34 mouse cellular contexts compared by ENCODE assay signal in the genomic region with DNA sequence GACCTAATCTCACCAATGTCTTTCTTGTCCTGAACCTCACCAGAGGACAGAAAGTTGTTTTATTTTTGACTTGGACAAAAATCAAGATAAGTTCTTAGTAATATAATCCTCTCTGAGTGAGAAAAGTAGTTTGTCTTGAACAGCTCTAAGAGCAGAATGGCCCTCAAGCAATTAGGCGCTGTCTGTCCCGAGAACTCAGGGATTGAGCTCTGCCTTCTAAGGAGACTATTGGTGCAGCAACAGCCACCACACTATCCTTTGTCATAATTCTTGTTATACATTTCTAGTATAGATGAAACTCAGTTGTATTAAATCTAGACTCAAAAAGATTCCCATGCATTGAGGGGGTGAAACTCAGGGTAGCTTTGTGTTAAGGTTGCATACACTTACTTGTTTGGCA.
"Had no signal": no experiment of that assay in that cellular context is flagged by ENCODE, and none has a peak within 500 bp of the region (broad histone marks: within the 10 kb centered on the region; RNA-seq: fewer than 3 reads in every experiment).

No protein-coding gene starts in this region.

- H3K27me3 ChIP-seq: heart, embryonic 12.5 days; heart, embryonic 13.5 days; heart, embryonic 15.5 days; hindbrain, embryonic 12.5 days; hindbrain, embryonic 13.5 days; hindbrain, embryonic 15.5 days; intestine, embryonic 15.5 days; kidney, embryonic 15.5 days had no signal

- H3K27ac ChIP-seq: heart, embryonic 10.5 days; heart, embryonic 13.5 days; heart, embryonic 15.5 days; hindbrain, embryonic 10.5 days; hindbrain, embryonic 12.5 days; hindbrain, embryonic 13.5 days; hindbrain, embryonic 14.5 days; hindbrain, embryonic 15.5 days; hindbrain, postnatal 0 days; intestine, embryonic 15.5 days; kidney, embryonic 15.5 days; kidney, postnatal 0 days; layer of hippocampus, adult 2 months had no signal

- H3K4me2 ChIP-seq: heart, embryonic 11.5 days; heart, embryonic 12.5 days; heart, embryonic 13.5 days; heart, embryonic 15.5 days; hindbrain, embryonic 12.5 days; hindbrain, embryonic 13.5 days; hindbrain, embryonic 14.5 days; hindbrain, embryonic 15.5 days; intestine, embryonic 15.5 days; kidney, embryonic 15.5 days had no signal

- H3K9ac ChIP-seq: heart, embryonic 12.5 days; heart, embryonic 13.5 days; heart, embryonic 15.5 days; hindbrain, embryonic 12.5 days; hindbrain, embryonic 13.5 days; hindbrain, embryonic 14.5 days; hindbrain, embryonic 15.5 days; intestine, embryonic 15.5 days; kidney, embryonic 15.5 days had no signal

- DNase-seq: heart, postnatal 10 days; heart, postnatal 36 days; heart, postnatal 4 days; kidney, adult 11 months; kidney, adult 18-20 months; kidney, adult 2 months; kidney, adult 8-10 months; kidney, adult 9 months; kidney, postnatal 10 days; kidney, postnatal 14 days; kidney, postnatal 25 days; kidney, postnatal 36 days; kidney, postnatal 4 days; layer of hippocampus, adult 9-11 months; layer of hippocampus, postnatal 36 days had no signal

- ATAC-seq: hindbrain, embryonic 16.5 days; hindbrain, postnatal 0 days; inflammation-experienced regulatory T-cells, adult 6 months; intestine, embryonic 15.5 days; intestine, embryonic 16.5 days; intestine, postnatal 0 days had no signal

- H3K4me3 ChIP-seq: heart, embryonic 10.5 days; heart, embryonic 12.5 days; heart, embryonic 13.5 days; heart, embryonic 15.5 days; hindbrain, embryonic 10.5 days; hindbrain, embryonic 12.5 days; hindbrain, embryonic 13.5 days; hindbrain, embryonic 15.5 days; intestine, embryonic 15.5 days; kidney, embryonic 15.5 days; layer of hippocampus, adult 2 months had no signal

- H3K9me3 ChIP-seq: heart, embryonic 10.5 days; heart, embryonic 12.5 days; heart, embryonic 13.5 days; heart, embryonic 15.5 days; hindbrain, embryonic 10.5 days; hindbrain, embryonic 12.5 days; hindbrain, embryonic 13.5 days; hindbrain, embryonic 15.5 days; intestine, embryonic 15.5 days; kidney, embryonic 15.5 days had no signal

- H3K4me1 ChIP-seq: heart, embryonic 10.5 days; heart, embryonic 12.5 days; heart, embryonic 13.5 days; heart, embryonic 15.5 days; hindbrain, embryonic 10.5 days; hindbrain, embryonic 12.5 days; hindbrain, embryonic 13.5 days; hindbrain, embryonic 15.5 days; intestine, embryonic 15.5 days; kidney, embryonic 15.5 days had no signal
